Mouse (Mus musculus) testis, adult 2 months (tissue): ENCODE measurements around the gene Clptm1. TPM values are rescaled to one million over a fixed set of nuclear protein-coding genes. Genes with fewer than 3 reads are reported as not detected.

Source experiments
- H3K27ac ChIP-seq: fragments of 200-500 bp; 2 replicates; pipeline ENCODE4 v1.5.1; 2012; ENCODE audit warnings: low read depth, low read length; ENCODE audit not compliant: control insufficient read depth, insufficient read depth
- H3K27me3 ChIP-seq: fragments of 200-500 bp; 2 replicates; pipeline ENCODE4 v1.6.1; 2012; ENCODE audit warnings: mild to moderate bottlenecking, low read length, moderate library complexity; ENCODE audit not compliant: control insufficient read depth, insufficient read depth
- H3K36me3 ChIP-seq: fragments of 200-500 bp; 2 replicates; pipeline ENCODE4 v1.6.1; 2012; ENCODE audit warnings: mild to moderate bottlenecking, low read length; ENCODE audit not compliant: control insufficient read depth, insufficient read depth
- H3K4me1 ChIP-seq: fragments of 200-500 bp; 2 replicates; pipeline ENCODE4 v1.6.1; 2012; ENCODE audit warnings: low read length; ENCODE audit not compliant: control insufficient read depth, insufficient read depth
- H3K4me3 ChIP-seq: fragments of 200-500 bp; 2 replicates; pipeline ENCODE4 v1.5.1; 2012; ENCODE audit warnings: low read depth, mild to moderate bottlenecking, low read length, moderate library complexity, mixed read lengths; ENCODE audit not compliant: control insufficient read depth
- CTCF ChIP-seq: fragments of 200-500 bp; IDR thresholded peaks from 2 replicates; pipeline ENCODE4 v1.5.1; 2012; ENCODE audit warnings: low read depth, mild to moderate bottlenecking, inconsistent platforms, low read length, moderate library complexity; ENCODE audit not compliant: control insufficient read depth, insufficient read depth, insufficient replicate concordance
- POLR2A ChIP-seq: fragments of 200-500 bp; IDR thresholded peaks from 2 replicates; pipeline ENCODE4 v1.6.1; 2012; ENCODE audit warnings: low read depth, mild to moderate bottlenecking, inconsistent platforms, low read length, moderate library complexity; ENCODE audit not compliant: control insufficient read depth
- polyA plus RNA-seq: library from polyadenylated mRNA; depleted of rRNA; stranded (reverse); fragments of >200 nt; gene quantifications from 2 replicates; pipeline ENCODE4 v1.2.3, GENCODE M21; 2012; rRNA removed

Gene Clptm1
- polyA plus RNA-seq, 1 experiment: 85.6 TPM

- no peaks in the 10 kb centered on the region for H3K36me3 ChIP-seq
- peaks cover 4% of the 10 kb centered on the region for H3K4me1 ChIP-seq
- peak within 1 kb of the TSS; percentile 45; the same call in 1 of the 2 replicates for H3K27ac ChIP-seq
- peak within 1 kb of the TSS; percentile 93 for H3K4me3 ChIP-seq
- H3K27me3 ChIP-seq: no peaks in the 10 kb centered on the region
- peak; percentile 80 for TF ChIP-seq POLR2A
- no peak for TF ChIP-seq CTCF
Measured at GRCm38 (mm10) chr7:19603849-19604605, 60.8 kb downstream of the Clptm1 start, which contains the start of gene Clasrp. Gene Clasrp, minus strand, starts transcription at chr7:19604486.

- H3K27me3 ChIP-seq: no peaks in the 10 kb centered on the region
- H3K4me1 ChIP-seq: peaks cover 4% of the 10 kb centered on the region
- no peaks in the 10 kb centered on the region for H3K36me3 ChIP-seq
- TF ChIP-seq CTCF (no peak), POLR2A (no peak)
- no peak overlapping the region for H3K4me3 ChIP-seq
- no peak overlapping the region for H3K27ac ChIP-seq
Measured at GRCm38 (mm10) chr7:19603055-19603454, 61.8 kb downstream of the Clptm1 start.

GRCm38 (mm10) chr7:19600562-19600961, 64.3 kb downstream of the Clptm1 start:
- Histone ChIP-seq H3K4me3 (peak overlapping the region; percentile 74), H3K4me1 (peaks cover 4% of the 10 kb centered on the region), H3K27ac (no peak overlapping the region), H3K27me3 (no peaks in the 10 kb centered on the region), H3K36me3 (no peaks in the 10 kb centered on the region)
- no peak for TF ChIP-seq CTCF
- TF ChIP-seq POLR2A: no peak

GRCm38 (mm10) chr7:19593061-19593730, 71.6 kb downstream of the Clptm1 start:
- TF ChIP-seq POLR2A: no peak
- peak overlapping the region; percentile 48 for H3K4me3 ChIP-seq
- H3K36me3 ChIP-seq: no peaks in the 10 kb centered on the region; the same call in 1 of the 2 replicates

GRCm38 (mm10) chr7:19589917-19590316, 74.9 kb downstream of the Clptm1 start:
- no peak overlapping the region for H3K27ac ChIP-seq
- no peaks in the 10 kb centered on the region; the same call in 1 of the 2 replicates for H3K4me1 ChIP-seq
- H3K27me3 ChIP-seq: no peaks in the 10 kb centered on the region
- H3K4me3 ChIP-seq: no peak overlapping the region
- H3K36me3 ChIP-seq: no peaks in the 10 kb centered on the region; the same call in 1 of the 2 replicates
- peak; percentile 69; the same call in 1 of the 2 replicates for TF ChIP-seq CTCF
- no peak for TF ChIP-seq POLR2A

More at GRCm38 (mm10) chr7:19593061-19593730, 71.6 kb downstream of the Clptm1 start:
- H3K27me3 ChIP-seq: no peaks in the 10 kb centered on the region
- H3K27ac ChIP-seq: no peak overlapping the region
- H3K4me1 ChIP-seq: no peaks in the 10 kb centered on the region

GRCm38 (mm10) chr7:19589207-19589606, 75.6 kb downstream of the Clptm1 start:
- peak; percentile 39; the same call in 1 of the 2 replicates for TF ChIP-seq CTCF
- TF ChIP-seq POLR2A: no peak
- no peaks in the 10 kb centered on the region for H3K27me3 ChIP-seq
- no peaks in the 10 kb centered on the region; the same call in none of the 2 replicates for H3K36me3 ChIP-seq
- no peaks in the 10 kb centered on the region; the same call in 1 of the 2 replicates for H3K4me1 ChIP-seq
- no peak overlapping the region for H3K27ac ChIP-seq
- H3K4me3 ChIP-seq: no peak overlapping the region

GRCm38 (mm10) chr7:19586269-19586668, 78.6 kb downstream of the Clptm1 start:
- TF ChIP-seq POLR2A: no peak
- no peak for TF ChIP-seq CTCF
- H3K4me3 ChIP-seq: peak overlapping the region; percentile 55
- H3K36me3 ChIP-seq: no peaks in the 10 kb centered on the region; the same call in none of the 2 replicates
- no peaks in the 10 kb centered on the region; the same call in 1 of the 2 replicates for H3K4me1 ChIP-seq
- no peaks in the 10 kb centered on the region for H3K27me3 ChIP-seq
- no peak overlapping the region for H3K27ac ChIP-seq

Other genes with a start within 250 kb of the Clptm1 start
- gene Mark4, start 206.2 kb downstream of the Clptm1 start, polyA plus RNA-seq: 13.2 and 14.1 TPM in 2 replicates
- gene Exoc3l2, start 201.7 kb downstream of the Clptm1 start, polyA plus RNA-seq: 26.1 and 27.2 TPM in 2 replicates
- gene Bloc1s3, start 156.7 kb downstream of the Clptm1 start, polyA plus RNA-seq: 3.0 and 3.7 TPM in 2 replicates
- 61.1 and 62.1 TPM in 2 replicates for gene Trappc6a, start 156.6 kb downstream of the Clptm1 start, polyA plus RNA-seq
- gene Nkpd1, start 147.2 kb downstream of the Clptm1 start, polyA plus RNA-seq: 5.6 and 6.9 TPM in 2 replicates
- gene Ppp1r37, start 102.0 kb downstream of the Clptm1 start, polyA plus RNA-seq: 37.3 and 48.4 TPM in 2 replicates
- gene Zfp296, start 87.7 kb downstream of the Clptm1 start, polyA plus RNA-seq: 7.0 and 10.5 TPM in 2 replicates
- 64.1 and 68.2 TPM in 2 replicates for gene Gemin7, start 87.4 kb downstream of the Clptm1 start, polyA plus RNA-seq
- gene Clasrp, start 60.5 kb downstream of the Clptm1 start, polyA plus RNA-seq: 93.7 and 99.3 TPM in 2 replicates
- 4.1 and 5.1 TPM in 2 replicates for gene Relb, start 35.6 kb downstream of the Clptm1 start, polyA plus RNA-seq
- 0.38 and 0.47 TPM in 2 replicates for gene Apoc2, start 12.9 kb upstream of the Clptm1 start, polyA plus RNA-seq
- gene Gm44805, start 16.4 kb upstream of the Clptm1 start, polyA plus RNA-seq: not detected in 2 replicates
- gene Apoc4, start 16.4 kb upstream of the Clptm1 start, polyA plus RNA-seq: not detected in 2 replicates
- 17.3 and 21.1 TPM in 2 replicates for gene Apoc1, start 27.6 kb upstream of the Clptm1 start, polyA plus RNA-seq
- 122 and 180 TPM in 2 replicates for gene Apoe, start 34.2 kb upstream of the Clptm1 start, polyA plus RNA-seq
- gene Tomm40, start 50.4 kb upstream of the Clptm1 start, polyA plus RNA-seq: 36.8 and 38.3 TPM in 2 replicates
- gene Nectin2, start 85.5 kb upstream of the Clptm1 start, polyA plus RNA-seq: 69.1 and 71.8 TPM in 2 replicates
- 4.5 and 7.5 TPM in 2 replicates for gene Bcam, start 106.0 kb upstream of the Clptm1 start, polyA plus RNA-seq
- 0.82 TPM in 1 of 2 replicates, not detected in the other for gene Cblc, start 131.8 kb upstream of the Clptm1 start, polyA plus RNA-seq
- gene Bcl3, start 157.7 kb upstream of the Clptm1 start, polyA plus RNA-seq: 4.4 and 5.9 TPM in 2 replicates
- gene Gm19345, start 187.0 kb upstream of the Clptm1 start, polyA plus RNA-seq: 0.21 and 0.42 TPM in 2 replicates
- 0.32 and 0.37 TPM in 2 replicates for gene Ceacam16, start 196.3 kb upstream of the Clptm1 start, polyA plus RNA-seq
- not detected in 2 replicates for gene Ceacam19, start 222.9 kb upstream of the Clptm1 start, polyA plus RNA-seq